Mouse (Mus musculus): ENCODE data around the gene Ube2d3. TPM values are rescaled to one million over a fixed set of nuclear protein-coding genes. Genes with fewer than 3 reads are reported as not detected.

The Ube2d3 gene
- polyA plus RNA-seq, 1 experiment = 60.9 TPM

DNA sequence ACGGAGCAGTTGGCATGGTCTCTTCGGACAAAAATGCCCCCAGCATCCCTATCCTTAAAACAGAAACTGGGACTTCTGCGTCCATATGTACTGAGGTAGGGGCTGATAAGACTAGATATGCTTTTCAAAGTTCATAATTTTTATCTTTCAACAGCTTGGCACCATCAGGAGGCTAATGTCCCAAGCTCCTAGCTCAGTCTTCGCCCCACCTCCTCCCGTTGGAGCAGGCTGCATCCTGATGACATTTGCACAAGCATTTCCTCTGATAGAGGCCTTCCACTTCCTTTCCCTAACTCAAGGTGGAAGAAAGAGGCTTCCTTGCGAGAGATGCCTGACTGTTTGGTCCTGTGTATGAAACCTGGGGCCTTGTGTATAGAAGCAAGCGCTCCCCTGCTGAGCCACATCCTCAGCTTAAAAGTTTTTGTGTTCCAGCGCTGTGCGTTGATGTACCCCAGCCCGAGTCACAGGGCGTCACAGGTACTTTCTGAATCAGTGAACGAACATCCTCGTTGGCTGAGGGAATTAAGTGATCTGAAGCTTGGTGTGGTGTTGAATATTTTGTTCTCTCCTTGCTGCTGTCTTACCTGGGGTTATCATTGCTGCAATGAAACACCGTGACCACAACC is 76.0 kb downstream of the Ube2d3 start:
- no peak for TF ChIP-seq CTCF (IDR thresholded peaks at IDR 0.05; ENCODE audit: insufficient read depth, low read depth, low read length)
- TF ChIP-seq POLR2A (IDR thresholded peaks at IDR 0.05; ENCODE audit: insufficient read depth, low read depth, low read length) = no peak
- Histone ChIP-seq H3K4me3 (ENCODE audit: insufficient read depth, low read depth, low read length) (no peak overlapping the region), H3K27ac (ENCODE audit: insufficient read depth, low read depth, low read length) (no peak overlapping the region), H3K4me1 (ENCODE audit: control insufficient read depth, insufficient read depth, low read length) (peaks cover 3% of the 10 kb centered on the region)
- 86% methylated on average over 14 of the region's 14 CpGs for WGBS

DNA sequence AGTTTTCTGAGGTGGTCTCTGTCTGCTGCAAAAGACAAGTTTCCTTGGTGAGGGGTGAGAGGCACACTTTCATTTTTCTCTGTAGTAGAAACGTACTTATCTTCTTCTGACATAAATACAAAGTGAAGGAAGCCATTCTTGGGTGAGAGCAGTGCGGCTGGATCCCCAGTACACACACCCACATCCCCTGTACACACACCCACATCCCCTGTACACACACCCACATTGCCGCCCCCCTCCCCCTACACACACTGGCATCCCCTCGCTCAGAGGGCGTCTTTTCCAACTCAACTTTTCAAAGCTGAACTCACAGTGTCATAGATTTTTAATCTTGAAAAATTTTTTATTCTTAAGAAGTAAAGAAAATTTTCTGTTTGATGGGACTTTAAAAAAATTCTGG is 77.3 kb downstream of the Ube2d3 start:
- peaks cover 3% of the 10 kb centered on the region for H3K4me1 ChIP-seq (ENCODE audit: control insufficient read depth, insufficient read depth, low read length)

DNA sequence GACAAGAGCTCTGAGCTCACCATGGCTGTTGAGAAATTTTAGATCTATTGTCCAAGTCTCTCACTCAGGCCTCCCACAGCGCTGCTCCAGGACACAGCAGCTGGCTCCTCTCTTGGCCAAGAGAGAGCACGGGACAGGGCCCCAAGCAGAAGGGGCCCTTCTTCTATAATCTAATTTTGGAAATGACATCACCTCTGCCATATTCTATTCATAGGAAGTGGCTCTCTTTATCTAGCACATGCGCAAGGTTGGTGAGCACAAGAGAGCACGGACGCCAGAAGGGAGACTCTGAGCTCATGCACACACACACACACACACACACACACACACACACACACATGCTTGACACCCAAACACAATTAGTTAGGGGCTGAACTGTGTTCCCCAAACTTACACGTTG is 78.9 kb downstream of the Ube2d3 start:
- H3K27ac ChIP-seq (ENCODE audit: insufficient read depth, low read depth, low read length) = no peak overlapping the region
- H3K4me3 ChIP-seq (ENCODE audit: insufficient read depth, low read depth, low read length) = no peak overlapping the region
- TF ChIP-seq CTCF (IDR thresholded peaks at IDR 0.05; ENCODE audit: insufficient read depth, low read depth, low read length) = no peak
- TF ChIP-seq POLR2A (IDR thresholded peaks at IDR 0.05; ENCODE audit: insufficient read depth, low read depth, low read length) = no peak
- peaks cover 5% of the 10 kb centered on the region for H3K4me1 ChIP-seq (ENCODE audit: control insufficient read depth, insufficient read depth, low read length)
- WGBS = 68% methylated on average over 6 of the region's 6 CpGs

More for the DNA sequence above, 77.3 kb downstream of the Ube2d3 start:
- H3K4me3 ChIP-seq (ENCODE audit: insufficient read depth, low read depth, low read length) = no peak overlapping the region
- 89% methylated on average over 5 of the region's 5 CpGs for WGBS
- no peak overlapping the region for H3K27ac ChIP-seq (ENCODE audit: insufficient read depth, low read depth, low read length)
- TF ChIP-seq POLR2A (IDR thresholded peaks at IDR 0.05; ENCODE audit: insufficient read depth, low read depth, low read length) (no peak), CTCF (IDR thresholded peaks at IDR 0.05; ENCODE audit: insufficient read depth, low read depth, low read length) (no peak)

Other genes with a start within 250 kb of the Ube2d3 start
- 38.3 TPM in 1 of 2 replicates, not detected in the other for gene Cenpe, start 225.6 kb upstream of the Ube2d3 start, polyA plus RNA-seq (2012; ENCODE audit: insufficient read depth, insufficient read length, low replicate concordance, missing spikeins)
- not detected in 2 replicates for gene Bdh2, start 156.9 kb upstream of the Ube2d3 start, polyA plus RNA-seq (2012; ENCODE audit: insufficient read depth, insufficient read length, low replicate concordance, missing spikeins)
- gene Slc9b2, start 130.4 kb upstream of the Ube2d3 start, polyA plus RNA-seq (2012; ENCODE audit: insufficient read depth, insufficient read length, low replicate concordance, missing spikeins) = not detected in 2 replicates
- not detected in 2 replicates for gene Slc9b1, start 90.1 kb upstream of the Ube2d3 start, polyA plus RNA-seq (2012; ENCODE audit: insufficient read depth, insufficient read length, low replicate concordance, missing spikeins)
- not detected in 2 replicates for gene Cisd2, start 14.2 kb upstream of the Ube2d3 start, polyA plus RNA-seq (2012; ENCODE audit: insufficient read depth, insufficient read length, low replicate concordance, missing spikeins)
- not detected in 2 replicates for gene Manba, start 47.5 kb downstream of the Ube2d3 start, polyA plus RNA-seq (2012; ENCODE audit: insufficient read depth, insufficient read length, low replicate concordance, missing spikeins)